ENCODE assay signal across 30 mouse cellular contexts in the genomic region with DNA sequence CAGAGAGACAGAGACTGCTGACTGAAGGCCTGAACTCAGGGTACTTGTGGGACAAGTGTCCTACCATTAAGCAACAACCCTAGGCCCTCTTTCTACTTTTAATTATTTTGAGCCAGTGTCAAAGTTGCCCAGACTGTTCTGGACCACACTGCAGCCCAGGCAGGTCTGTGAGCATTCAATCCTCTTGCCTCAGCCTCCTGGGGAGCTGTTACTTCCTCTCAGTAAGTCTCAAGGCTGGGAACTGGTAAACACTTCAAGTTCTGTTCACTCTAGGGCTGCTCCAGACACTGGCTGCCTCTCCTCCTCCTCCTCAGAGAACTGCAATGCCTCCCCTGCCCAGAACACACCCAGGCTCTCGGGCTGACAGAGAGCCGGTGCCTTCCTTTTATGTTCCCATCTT.
DNase-seq lines count a peak whose midpoint lies in the region; ATAC-seq and TF ChIP-seq lines count a peak whose summit lies in the region.
"Had no signal": no experiment of that assay in that cellular context is flagged by ENCODE, and none has a peak within 500 bp of the region (broad histone marks: within the 10 kb centered on the region; RNA-seq: fewer than 3 reads in every experiment).

No protein-coding gene starts in this region.

- no peaks in the 10 kb centered on the region; the same call in 1 of the 2 replicates for H3K4me1 ChIP-seq in lung, embryonic 14.5 days (ENCODE audit: insufficient read depth)
- H3K4me1 ChIP-seq in lung, adult 2 months (ENCODE audit: control insufficient read depth, insufficient read depth, low read length), result peaks cover 18% of the 10 kb centered on the region; the same call in 1 of the 2 replicates
- peaks cover 2% of the 10 kb centered on the region; the same call in 1 of the 2 replicates for H3K4me1 ChIP-seq in bone marrow, adult 2 months (ENCODE audit: control insufficient read depth, insufficient read depth, low read length)
- H3K4me1 ChIP-seq: stomach, embryonic 15.5 days had no signal

- no peak for TF ChIP-seq CTCF in lung, embryonic 14.5 days (IDR thresholded peaks at IDR 0.05; ENCODE audit: low read depth)
- TF ChIP-seq CTCF in lung, adult 2 months (IDR thresholded peaks at IDR 0.05; ENCODE audit: insufficient read depth, low read length), result no peak
- TF ChIP-seq CTCF in bone marrow, adult 2 months (IDR thresholded peaks at IDR 0.05; ENCODE audit: control insufficient read depth, insufficient read depth, low read length), result no peak

- H3K9ac ChIP-seq in lung, embryonic 14.5 days, result no peak overlapping the region
- H3K9ac ChIP-seq: forebrain, postnatal 0 days; kidney, embryonic 15.5 days; limb, embryonic 13.5 days; liver, embryonic 14.5 days; neural tube, embryonic 12.5 days; stomach, embryonic 15.5 days had no signal

- no peaks in the 10 kb centered on the region for H3K9me3 ChIP-seq in lung, embryonic 14.5 days (ENCODE audit: low read depth, low read length)
- H3K9me3 ChIP-seq: kidney, embryonic 15.5 days; limb, embryonic 13.5 days; neural tube, embryonic 12.5 days; stomach, embryonic 15.5 days had no signal

- peak overlapping the region; percentile 40; the same call in 1 of the 2 replicates for H3K27ac ChIP-seq in lung, embryonic 14.5 days (ENCODE audit: low read depth)
- H3K27ac ChIP-seq in bone marrow, adult 2 months (ENCODE audit: control insufficient read depth, insufficient read depth, low read depth, low read length, poor library complexity), result peak overlapping the region; percentile 72
- H3K27ac ChIP-seq: kidney, embryonic 15.5 days; layer of hippocampus, adult 2 months; limb, embryonic 13.5 days; liver, embryonic 14.5 days; macrophage; neural tube, embryonic 12.5 days; stomach, embryonic 15.5 days had no signal

- TF ChIP-seq POLR2A in lung, adult 2 months (IDR thresholded peaks at IDR 0.05; ENCODE audit: borderline replicate concordance, extremely low read depth, low read depth, low read length), result no peak
- TF ChIP-seq POLR2A in bone marrow, adult 2 months (IDR thresholded peaks at IDR 0.05; ENCODE audit: borderline replicate concordance, control insufficient read depth, low read depth, low read length), result no peak

- H3K4me3 ChIP-seq in lung, embryonic 14.5 days (ENCODE audit: low read depth, low read length), result no peak overlapping the region
- no peak overlapping the region for H3K4me3 ChIP-seq in lung, adult 2 months (replicated peaks; ENCODE audit: extremely low read depth, low read depth, low read length)
- H3K4me3 ChIP-seq in bone marrow, adult 2 months (replicated peaks; ENCODE audit: control insufficient read depth, low read depth, low read length), result no peak overlapping the region
- H3K4me3 ChIP-seq: erythroblast, embryonic 14.5 days; kidney, embryonic 15.5 days; layer of hippocampus, adult 2 months; limb, embryonic 13.5 days; myocyte; neural tube, embryonic 12.5 days; stomach, embryonic 15.5 days had no signal

- no peak overlapping the region for H3K4me2 ChIP-seq in lung, embryonic 14.5 days
- H3K4me2 ChIP-seq: kidney, embryonic 15.5 days; limb, embryonic 13.5 days; midbrain, embryonic 11.5 days; neural tube, embryonic 12.5 days; stomach, embryonic 15.5 days had no signal

- ATAC-seq in lung, embryonic 14.5 days (ENCODE audit: insufficient read depth), result no peak
- peak; percentile 61 for ATAC-seq in granulocyte monocyte progenitor cell, adult 5-6 weeks (replicated peaks; ENCODE audit: poor library complexity, severe bottlenecking)
- ATAC-seq in neutrophil, adult 5-6 weeks (ENCODE audit: extremely low read depth, insufficient number of reproducible peaks, low FRiP score, poor library complexity, severe bottlenecking), result peak; percentile 44
- ATAC-seq: forebrain, postnatal 0 days; hindbrain, embryonic 16.5 days; lung, postnatal 0 days; midbrain, embryonic 16.5 days had no signal

- DNase-seq in lung, embryonic 14.5 days, result no peak
- DNase-seq in lung, adult 2 months, result no peak
- no peak for DNase-seq in frontal cortex, postnatal 10 days (ENCODE audit: low spot score in 2 of 2)
- DNase-seq in layer of hippocampus, adult 18-20 months (ENCODE audit: low spot score in 2 of 2), result no peak
- DNase-seq: adrenal gland, adult 8-10 months; cerebellum, adult 11 months; cerebellum, adult 9-11 months; forebrain, postnatal 0 days; gastrocnemius, postnatal 36 days; heart, postnatal 14 days; kidney, adult 18-20 months; kidney, postnatal 25 days; thymus, postnatal 25 days had no signal

- H3K36me3 ChIP-seq in lung, embryonic 14.5 days (ENCODE audit: insufficient read depth), result no peaks in the 10 kb centered on the region
- H3K36me3 ChIP-seq: kidney, embryonic 15.5 days; limb, embryonic 13.5 days; neural tube, embryonic 12.5 days; stomach, embryonic 15.5 days had no signal

- WGBS in lung, embryonic 14.5 days, result 55% methylated on average over 2 of the region's 2 CpGs
- 24% methylated on average over 2 of the region's 2 CpGs for WGBS in lung, adult 2 months
- WGBS in bone marrow, adult 2 months, result 9% methylated on average over 2 of the region's 2 CpGs

- H3K27me3 ChIP-seq in lung, embryonic 14.5 days (ENCODE audit: insufficient read depth, low read length), result no peaks in the 10 kb centered on the region
- H3K27me3 ChIP-seq: CH12.LX; kidney, embryonic 15.5 days; limb, embryonic 13.5 days; neural tube, embryonic 12.5 days; stomach, embryonic 15.5 days had no signal
